Mouse (Mus musculus): ENCODE data around the gene Disc1. TPM values are rescaled to one million over a fixed set of nuclear protein-coding genes. Genes with fewer than 3 reads are reported as not detected.
A peak's percentile ranks its signal among the peaks of the same experiment; 100 is the strongest.

Gene Disc1
- polyA plus RNA-seq, 1 experiment: 1.8 TPM

GRCm38 (mm10) chr8:125163491-125163890 lies 109.5 kb downstream of the Disc1 start:
- WGBS: 88% methylated on average over 10 of the region's 10 CpGs
- H3K27ac ChIP-seq (ENCODE audit: insufficient read depth, low read length): no peak overlapping the region
- no peaks in the 10 kb centered on the region for H3K4me1 ChIP-seq (ENCODE audit: control insufficient read depth, insufficient read depth, insufficient read length)
- no peaks in the 10 kb centered on the region for H3K36me3 ChIP-seq (ENCODE audit: control insufficient read depth, insufficient read depth, low read length)
- DNase-seq (ENCODE audit: low read depth in 1 of 2, low spot score in 2 of 2): no peak
- H3K27me3 ChIP-seq (ENCODE audit: control insufficient read depth, insufficient read depth, low read length): no peaks in the 10 kb centered on the region
- H3K4me3 ChIP-seq (ENCODE audit: extremely low read depth, insufficient read depth, insufficient read length): no peak overlapping the region
- TF ChIP-seq POLR2A (IDR thresholded peaks at IDR 0.05; ENCODE audit: low read depth, low read length) (no peak), CTCF (IDR thresholded peaks at IDR 0.05; ENCODE audit: extremely low read depth, insufficient read depth, insufficient read length, insufficient replicate concordance) (no peak)

- no peak for DNase-seq (ENCODE audit: low read depth in 1 of 2, low spot score in 2 of 2)
- Histone ChIP-seq H3K36me3 (ENCODE audit: control insufficient read depth, insufficient read depth, low read length) (no peaks in the 10 kb centered on the region), H3K27me3 (ENCODE audit: control insufficient read depth, insufficient read depth, low read length) (no peaks in the 10 kb centered on the region), H3K27ac (ENCODE audit: insufficient read depth, low read length) (no peak overlapping the region), H3K4me3 (ENCODE audit: extremely low read depth, insufficient read depth, insufficient read length) (no peak overlapping the region), H3K4me1 (ENCODE audit: control insufficient read depth, insufficient read depth, insufficient read length) (no peaks in the 10 kb centered on the region)
- TF ChIP-seq CTCF (IDR thresholded peaks at IDR 0.05; ENCODE audit: extremely low read depth, insufficient read depth, insufficient read length, insufficient replicate concordance) (no peak), POLR2A (IDR thresholded peaks at IDR 0.05; ENCODE audit: low read depth, low read length) (no peak)
- 89% methylated on average over 6 of the region's 6 CpGs for WGBS
Measured at GRCm38 (mm10) chr8:125163906-125164305, 109.9 kb downstream of the Disc1 start.

DNA sequence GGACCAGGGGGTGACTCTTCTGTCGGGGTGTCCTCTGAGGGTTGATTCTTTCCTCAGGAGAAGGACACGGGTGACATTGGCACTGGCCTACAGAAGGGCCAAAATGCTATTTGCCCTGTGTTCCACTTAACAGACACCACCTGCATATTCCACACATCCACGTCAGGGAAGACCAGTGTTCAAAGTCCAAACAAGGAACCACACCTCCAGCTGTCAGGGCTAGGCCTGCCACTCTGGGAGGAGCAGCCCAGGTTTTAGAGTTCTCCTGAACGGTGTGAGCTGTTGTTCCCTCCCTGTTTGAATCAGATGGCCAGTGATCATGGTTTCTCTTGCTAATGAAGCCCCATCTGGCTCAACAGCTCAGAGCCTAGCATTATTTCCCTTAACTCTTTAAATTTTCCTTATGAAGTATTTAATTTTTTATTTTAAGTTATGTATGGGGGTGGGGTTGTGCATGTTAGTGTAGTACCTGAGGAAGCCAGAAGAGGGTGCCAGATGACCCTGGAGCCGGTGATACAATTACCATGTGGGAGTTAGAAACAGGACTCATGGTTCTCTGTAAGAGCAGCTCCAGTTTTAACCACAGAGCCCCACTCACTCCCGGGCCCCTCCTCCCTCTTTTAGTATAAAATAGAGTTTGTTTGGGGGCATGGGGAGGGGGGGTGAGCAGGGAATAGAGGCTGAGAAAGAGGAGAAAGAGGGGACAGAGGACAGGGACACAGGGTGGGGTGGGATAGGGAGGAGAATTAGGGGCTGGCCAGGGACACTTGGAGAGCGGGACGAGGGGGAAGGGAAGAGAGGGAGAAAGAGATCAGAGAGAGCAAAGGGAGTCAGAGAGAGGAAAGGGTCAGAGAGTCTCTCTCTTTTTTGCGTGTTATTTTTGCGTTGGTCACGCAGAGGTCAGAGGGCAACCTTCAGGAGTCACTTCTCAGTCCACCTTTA lies 111.8 kb downstream of the Disc1 start:
- no peaks in the 10 kb centered on the region for H3K36me3 ChIP-seq (ENCODE audit: control insufficient read depth, insufficient read depth, low read length)
- WGBS: 76% methylated on average over 11 of the region's 11 CpGs
- no peaks in the 10 kb centered on the region for H3K27me3 ChIP-seq (ENCODE audit: control insufficient read depth, insufficient read depth, low read length)
- H3K4me1 ChIP-seq (ENCODE audit: control insufficient read depth, insufficient read depth, insufficient read length): no peaks in the 10 kb centered on the region
- no peak overlapping the region for H3K27ac ChIP-seq (ENCODE audit: insufficient read depth, low read length)
- TF ChIP-seq CTCF (IDR thresholded peaks at IDR 0.05; ENCODE audit: extremely low read depth, insufficient read depth, insufficient read length, insufficient replicate concordance) (peak; percentile 41; the same call in 1 of the 2 replicates), POLR2A (IDR thresholded peaks at IDR 0.05; ENCODE audit: low read depth, low read length) (no peak)
- peak; percentile 7 to 46 for DNase-seq (ENCODE audit: low read depth in 1 of 2, low spot score in 2 of 2)
- no peak overlapping the region for H3K4me3 ChIP-seq (ENCODE audit: extremely low read depth, insufficient read depth, insufficient read length)

GRCm38 (mm10) chr8:125166545-125166944 lies 112.5 kb downstream of the Disc1 start:
- TF ChIP-seq CTCF (IDR thresholded peaks at IDR 0.05; ENCODE audit: extremely low read depth, insufficient read depth, insufficient read length, insufficient replicate concordance): no peak
- no peak for TF ChIP-seq POLR2A (IDR thresholded peaks at IDR 0.05; ENCODE audit: low read depth, low read length)
- no peaks in the 10 kb centered on the region for H3K4me1 ChIP-seq (ENCODE audit: control insufficient read depth, insufficient read depth, insufficient read length)
- no peak for DNase-seq (ENCODE audit: low read depth in 1 of 2, low spot score in 2 of 2)
- H3K36me3 ChIP-seq (ENCODE audit: control insufficient read depth, insufficient read depth, low read length): no peaks in the 10 kb centered on the region
- H3K27ac ChIP-seq (ENCODE audit: insufficient read depth, low read length): no peak overlapping the region
- no peaks in the 10 kb centered on the region for H3K27me3 ChIP-seq (ENCODE audit: control insufficient read depth, insufficient read depth, low read length)
- no peak overlapping the region for H3K4me3 ChIP-seq (ENCODE audit: extremely low read depth, insufficient read depth, insufficient read length)
- WGBS: 93% methylated on average over 6 of the region's 6 CpGs

DNA sequence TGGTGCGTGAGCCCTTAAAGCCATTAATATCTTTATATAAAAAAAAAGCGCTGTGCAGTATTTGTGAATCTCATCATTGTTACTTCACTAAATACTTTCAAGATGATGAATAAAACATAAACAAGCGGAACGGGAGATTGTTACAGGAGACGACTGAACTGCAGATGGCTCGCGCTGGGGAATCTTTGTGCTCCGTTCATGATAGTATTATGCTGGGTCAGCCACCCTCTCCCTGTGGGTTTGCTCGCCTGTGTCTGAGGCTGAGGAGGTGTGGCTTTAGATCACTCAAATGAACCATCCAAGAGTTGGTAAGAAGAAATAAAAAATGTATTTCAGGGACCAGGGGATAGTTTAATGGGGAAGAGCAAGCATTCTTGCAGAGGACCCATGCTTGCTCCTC lies 113.0 kb downstream of the Disc1 start:
- WGBS: 94% methylated on average over 9 of the region's 9 CpGs
- no peak for TF ChIP-seq POLR2A (IDR thresholded peaks at IDR 0.05; ENCODE audit: low read depth, low read length)
- no peak for TF ChIP-seq CTCF (IDR thresholded peaks at IDR 0.05; ENCODE audit: extremely low read depth, insufficient read depth, insufficient read length, insufficient replicate concordance)
- Histone ChIP-seq H3K27me3 (ENCODE audit: control insufficient read depth, insufficient read depth, low read length) (no peaks in the 10 kb centered on the region), H3K27ac (ENCODE audit: insufficient read depth, low read length) (no peak overlapping the region), H3K4me1 (ENCODE audit: control insufficient read depth, insufficient read depth, insufficient read length) (no peaks in the 10 kb centered on the region), H3K36me3 (ENCODE audit: control insufficient read depth, insufficient read depth, low read length) (no peaks in the 10 kb centered on the region), H3K4me3 (ENCODE audit: extremely low read depth, insufficient read depth, insufficient read length) (no peak overlapping the region)
- no peak for DNase-seq (ENCODE audit: low read depth in 1 of 2, low spot score in 2 of 2)

GRCm38 (mm10) chr8:125169628-125170027 lies 115.6 kb downstream of the Disc1 start:
- no peak for DNase-seq (ENCODE audit: low read depth in 1 of 2, low spot score in 2 of 2)
- Histone ChIP-seq H3K36me3 (ENCODE audit: control insufficient read depth, insufficient read depth, low read length) (no peaks in the 10 kb centered on the region), H3K4me1 (ENCODE audit: control insufficient read depth, insufficient read depth, insufficient read length) (no peaks in the 10 kb centered on the region), H3K27ac (ENCODE audit: insufficient read depth, low read length) (no peak overlapping the region), H3K4me3 (ENCODE audit: extremely low read depth, insufficient read depth, insufficient read length) (no peak overlapping the region), H3K27me3 (ENCODE audit: control insufficient read depth, insufficient read depth, low read length) (no peaks in the 10 kb centered on the region)
- TF ChIP-seq CTCF (IDR thresholded peaks at IDR 0.05; ENCODE audit: extremely low read depth, insufficient read depth, insufficient read length, insufficient replicate concordance) (no peak), POLR2A (IDR thresholded peaks at IDR 0.05; ENCODE audit: low read depth, low read length) (no peak)
- 89% methylated on average over 3 of the region's 3 CpGs for WGBS

DNA sequence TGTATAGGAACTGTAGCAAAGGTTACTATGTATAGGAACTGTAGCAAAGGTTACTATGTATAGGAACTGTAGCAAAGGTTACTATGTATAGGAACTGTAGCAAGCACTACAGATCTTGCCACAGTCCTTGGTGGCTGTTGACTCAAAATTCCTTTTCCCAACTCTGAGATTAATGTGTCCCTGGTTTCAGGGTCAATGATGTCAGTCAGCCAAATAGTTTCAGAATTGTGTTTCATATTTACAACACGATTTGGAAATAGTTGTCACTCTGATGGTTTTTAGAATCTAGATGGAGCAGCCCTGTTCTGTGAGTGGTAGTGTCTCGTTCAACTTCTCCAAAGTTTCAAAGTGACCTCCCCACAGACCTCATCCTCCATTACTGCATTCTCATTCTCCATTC lies 117.5 kb downstream of the Disc1 start:
- WGBS: 80% methylated on average over 2 of the region's 2 CpGs
- no peak for TF ChIP-seq CTCF (IDR thresholded peaks at IDR 0.05; ENCODE audit: extremely low read depth, insufficient read depth, insufficient read length, insufficient replicate concordance)
- no peak for TF ChIP-seq POLR2A (IDR thresholded peaks at IDR 0.05; ENCODE audit: low read depth, low read length)

More for the DNA sequence above, 117.5 kb downstream of the Disc1 start:
- no peak for DNase-seq (ENCODE audit: low read depth in 1 of 2, low spot score in 2 of 2)
- Histone ChIP-seq H3K27ac (ENCODE audit: insufficient read depth, low read length) (no peak overlapping the region), H3K36me3 (ENCODE audit: control insufficient read depth, insufficient read depth, low read length) (no peaks in the 10 kb centered on the region), H3K4me1 (ENCODE audit: control insufficient read depth, insufficient read depth, insufficient read length) (no peaks in the 10 kb centered on the region), H3K27me3 (ENCODE audit: control insufficient read depth, insufficient read depth, low read length) (no peaks in the 10 kb centered on the region), H3K4me3 (ENCODE audit: extremely low read depth, insufficient read depth, insufficient read length) (no peak overlapping the region)
